Mouse (Mus musculus) gastrocnemius, postnatal 10 days (tissue): ENCODE measurements around the gene Tmprss15. TPM values are rescaled to one million over a fixed set of nuclear protein-coding genes. Genes with fewer than 3 reads are reported as not detected.

Experiments
- DNase-seq: peaks from one replicate; pipeline ENCODE4 v3.0.0; 2021; ENCODE audit warnings: mixed read lengths
- long read RNA-seq, 2 experiments: library from polyadenylated mRNA; stranded (forward); transcript quantifications; one replicate each; pipeline ENCODE4 v2.0.0; 2021
- total RNA-seq, 2 experiments: library from RNA; stranded (reverse); gene quantifications; 2 replicates each; pipeline ENCODE4 v1.2.3; 2021

The Tmprss15 gene
- not detected for total RNA-seq
- long read RNA-seq, experiment 1, result 0 reads
- long read RNA-seq, experiment 2, result 0 reads

DNA sequence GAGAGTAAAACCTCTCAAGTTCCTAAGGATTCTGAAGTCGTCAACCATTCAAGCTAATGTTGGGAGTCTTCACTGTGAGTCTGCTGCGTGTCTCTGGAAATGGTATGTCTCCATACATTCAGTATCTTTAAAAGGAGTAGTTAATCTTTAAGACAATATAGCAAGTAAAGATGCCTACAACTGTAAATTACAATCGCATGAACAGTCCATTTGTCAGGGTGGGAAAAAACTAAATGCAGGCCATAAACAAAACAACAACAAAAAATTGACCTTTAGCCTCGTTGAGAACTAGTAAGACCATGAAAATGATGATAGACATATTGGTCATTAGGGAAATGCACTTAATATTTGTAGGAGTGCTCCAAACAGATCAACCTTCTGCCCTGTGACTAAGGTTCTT lies at the start of gene Tmprss15:
Gene Tmprss15, minus strand, starts transcription at position 101 of the 400 bp plus-strand sequence.
- no peak for DNase-seq

DNA sequence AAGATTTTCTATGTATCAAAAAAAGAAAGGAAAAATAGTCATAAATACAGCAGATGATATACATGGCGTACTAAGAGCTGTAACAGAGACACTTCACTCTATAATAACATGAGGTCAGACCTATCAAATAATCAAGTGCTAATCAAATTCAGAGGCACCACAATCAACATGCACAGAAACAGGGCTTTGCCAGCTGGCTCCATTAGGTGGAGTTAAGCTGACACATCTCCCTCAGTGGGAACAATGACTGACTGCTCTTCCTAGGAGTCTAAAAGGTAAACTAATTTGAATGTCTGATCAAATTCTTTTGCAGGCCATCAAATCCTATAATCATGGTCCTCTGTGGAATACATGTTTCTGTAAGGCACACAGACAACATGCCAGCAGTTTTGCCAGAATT lies 24.0 kb upstream of the Tmprss15 start:
- no peak for DNase-seq

DNA sequence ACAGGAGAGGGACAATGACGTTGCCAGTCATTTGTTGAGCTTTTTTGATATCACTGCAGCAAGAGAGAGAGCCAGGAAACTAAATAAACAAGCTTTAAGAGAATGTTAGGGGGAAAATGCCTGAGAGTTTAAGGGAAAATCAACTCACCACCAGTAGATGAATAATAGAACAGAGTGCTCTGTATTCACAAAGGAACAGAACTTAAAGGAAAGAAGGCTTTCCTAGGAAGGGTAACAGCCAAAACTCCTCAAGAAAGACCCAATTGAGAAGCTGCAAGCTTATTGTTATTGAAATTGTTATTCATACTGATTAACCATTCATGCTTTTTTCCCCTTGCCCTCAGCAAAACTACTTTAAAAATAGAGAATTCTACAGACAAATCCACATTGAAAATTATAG lies 18.6 kb upstream of the Tmprss15 start:
- DNase-seq, result no peak

DNA sequence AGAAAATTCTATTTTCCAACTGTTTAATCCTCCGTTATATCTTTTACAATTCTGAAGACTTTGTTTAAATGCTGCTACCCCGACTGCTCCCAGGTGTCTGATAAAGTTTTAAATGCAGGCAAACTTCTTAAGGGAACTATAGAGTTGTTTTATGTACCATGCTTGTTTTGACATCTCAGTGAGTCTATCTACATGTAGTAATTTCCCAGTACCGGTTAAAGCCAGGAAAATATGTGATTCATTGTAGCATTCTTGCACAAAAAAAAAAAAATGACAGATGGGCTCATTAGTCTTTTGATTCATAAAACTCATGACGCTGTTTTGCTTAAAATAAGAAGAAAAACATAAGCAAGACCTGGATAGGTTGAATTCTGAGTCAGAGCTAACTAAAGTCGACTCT lies 18.1 kb upstream of the Tmprss15 start:
- no peak for DNase-seq

DNA sequence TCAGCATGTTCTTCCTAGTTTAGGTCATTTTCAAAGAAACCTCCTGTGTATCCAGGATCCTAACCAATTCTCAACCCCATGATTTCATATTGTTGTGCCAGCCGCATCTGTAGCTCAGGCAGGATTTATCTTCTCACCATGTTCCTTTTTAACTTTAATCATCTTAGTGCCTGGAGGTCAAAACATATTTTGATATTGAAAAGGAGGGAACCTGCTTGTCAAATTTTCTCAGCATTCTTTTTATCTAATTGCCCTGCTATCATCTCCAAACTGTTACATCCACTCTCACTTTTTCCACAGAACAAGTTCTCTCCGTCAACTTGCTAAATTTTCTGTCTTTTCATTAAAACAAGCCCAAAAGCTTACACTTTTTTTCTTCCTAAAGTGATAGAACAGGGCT lies 9.4 kb upstream of the Tmprss15 start:
- DNase-seq, result no peak

DNA sequence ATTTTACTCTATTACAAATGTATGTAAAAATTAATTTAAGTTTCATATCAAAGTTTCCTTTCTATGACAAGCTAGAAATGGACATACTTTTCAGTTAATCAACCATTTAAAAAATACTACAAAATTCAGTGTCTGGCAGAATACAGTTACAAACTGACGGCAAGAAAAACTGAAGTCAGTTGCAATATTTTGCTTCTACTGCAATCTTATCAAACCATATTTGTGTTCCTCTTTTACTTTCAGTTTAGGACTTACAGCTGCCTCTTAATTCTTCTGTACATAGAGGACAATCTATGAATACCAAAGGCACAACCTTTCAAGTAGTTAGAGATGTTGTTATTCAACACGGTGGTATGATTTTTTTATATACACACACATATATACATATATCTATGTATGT lies 7.4 kb upstream of the Tmprss15 start:
- no peak for DNase-seq

DNA sequence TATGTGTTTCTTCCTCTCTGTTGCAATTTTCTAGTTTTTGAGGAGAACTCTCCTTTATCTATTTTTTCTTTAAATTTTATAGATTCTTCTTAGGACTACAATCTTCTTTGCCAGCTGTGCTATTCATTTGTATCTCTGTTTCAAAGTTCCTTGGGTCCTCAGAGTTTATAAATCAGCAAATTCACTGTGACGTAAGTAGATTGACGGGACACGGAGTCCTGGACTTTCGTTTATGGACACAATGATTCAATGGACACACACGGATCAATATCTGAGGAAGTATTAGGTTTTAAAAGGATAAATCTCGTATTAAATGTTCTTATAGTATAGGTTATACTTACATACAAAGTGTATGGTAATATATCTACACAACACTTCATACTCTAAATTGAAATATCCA lies 4.3 kb downstream of the Tmprss15 start:
- no peak for DNase-seq

GRCm38 (mm10) chr16:79063848-79064247 lies 27.0 kb downstream of the Tmprss15 start:
- no peak for DNase-seq

DNA sequence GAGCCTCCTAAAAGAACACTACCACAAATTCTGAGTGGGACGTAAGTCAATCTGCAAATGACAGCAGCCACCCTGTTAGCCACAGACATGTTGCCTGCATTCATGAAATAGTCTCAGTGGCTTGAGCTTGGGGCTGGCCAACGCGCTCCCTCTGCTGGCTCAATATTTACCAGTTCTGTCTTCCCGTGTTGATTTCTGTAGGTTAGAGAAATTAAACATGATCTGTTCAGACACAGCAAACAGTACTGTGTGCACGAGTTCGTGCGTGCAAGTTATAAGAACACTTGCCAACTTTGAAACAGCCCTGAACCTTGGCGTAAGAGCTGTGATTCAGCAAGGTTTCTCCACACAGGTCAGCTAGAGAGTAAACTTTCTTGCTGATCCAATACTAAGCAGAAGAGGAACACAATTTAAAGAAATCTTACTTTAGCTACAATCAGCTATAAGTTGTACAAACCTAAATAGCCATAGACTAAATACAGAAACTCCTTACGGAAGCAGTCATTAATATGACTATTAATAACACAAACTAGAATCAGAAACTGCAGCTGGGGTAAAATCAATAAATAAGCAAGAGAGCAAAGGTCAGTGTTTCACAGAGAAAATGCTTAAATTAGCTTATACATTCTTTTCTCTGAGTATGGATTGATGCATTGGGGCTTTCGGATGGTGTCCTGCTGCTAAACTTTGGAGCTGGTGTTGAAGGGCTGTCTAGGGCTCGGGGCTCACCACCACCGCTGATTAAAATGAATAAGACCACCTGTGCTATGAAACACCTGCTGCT lies 31.9 kb downstream of the Tmprss15 start:
- peak; percentile 14 for DNase-seq

GRCm38 (mm10) chr16:79032593-79032992 lies 58.3 kb downstream of the Tmprss15 start:
- no peak for DNase-seq

- no peak for DNase-seq
Observed at GRCm38 (mm10) chr16:79002812-79003211, 88.1 kb downstream of the Tmprss15 start.

DNA sequence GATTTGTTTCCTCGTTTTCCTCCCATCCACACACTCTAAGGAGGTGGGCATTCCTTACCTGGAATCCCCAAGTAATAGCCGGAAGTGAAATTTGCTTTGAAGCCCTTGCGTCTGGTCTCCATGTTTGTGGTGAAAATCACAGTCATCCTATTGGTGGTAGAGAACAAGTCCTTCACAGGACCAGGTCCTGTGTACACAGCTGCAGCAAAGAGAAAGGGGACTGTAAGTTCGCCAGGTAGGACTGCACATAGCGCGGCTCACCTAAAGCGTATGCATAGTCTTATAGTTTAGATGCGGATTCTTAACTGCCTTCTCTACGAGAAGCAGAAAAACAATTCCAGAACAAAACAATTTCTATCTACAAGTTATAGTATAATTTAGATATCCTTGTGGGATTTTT lies 89.2 kb downstream of the Tmprss15 start:
- no peak for DNase-seq

DNA sequence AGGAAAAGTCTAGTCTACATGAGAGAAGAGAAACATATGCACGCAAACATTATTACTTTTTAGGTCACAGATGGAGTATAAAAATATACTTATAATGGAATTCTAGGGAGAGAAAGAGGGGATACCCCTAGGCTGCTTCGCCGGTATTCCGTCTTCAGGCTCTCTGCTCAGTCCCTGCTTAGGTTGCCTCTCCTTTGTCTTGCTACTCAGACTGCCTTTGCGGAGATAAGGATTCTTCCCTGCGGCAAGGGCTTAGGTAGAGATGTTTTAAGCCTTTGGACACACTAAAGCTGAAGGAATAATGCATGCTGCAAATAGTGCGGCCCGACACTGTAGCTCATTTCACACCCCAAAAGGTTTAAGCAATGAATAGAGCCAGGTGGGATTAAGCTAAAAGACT lies 114.5 kb downstream of the Tmprss15 start:
- no peak for DNase-seq

- DNase-seq, result no peak
Observed at GRCm38 (mm10) chr16:78974099-78974498, 116.8 kb downstream of the Tmprss15 start.

- no peak for DNase-seq
Observed at GRCm38 (mm10) chr16:78969091-78969731, 121.7 kb downstream of the Tmprss15 start.

- no peak for DNase-seq
Observed at GRCm38 (mm10) chr16:78957434-78957833, 133.5 kb downstream of the Tmprss15 start.

DNA sequence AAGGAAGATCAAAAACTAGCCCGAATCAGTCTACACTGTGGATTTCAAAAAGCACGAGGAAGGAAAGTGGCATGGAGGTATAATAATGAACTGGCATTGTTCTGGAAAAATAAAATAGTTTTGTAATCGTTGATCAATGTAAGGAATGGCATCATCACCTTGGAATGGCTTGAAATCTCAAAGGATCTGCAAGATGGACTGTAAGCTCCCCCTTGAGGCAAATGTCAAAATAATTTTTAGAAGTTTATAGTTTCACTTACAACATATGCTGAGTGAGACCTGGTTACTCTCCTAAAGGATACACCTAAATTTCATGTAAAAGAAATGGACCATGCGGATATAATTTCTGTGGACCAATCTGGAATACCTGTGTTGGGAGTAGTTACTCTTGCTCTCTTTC lies 140.5 kb downstream of the Tmprss15 start:
- DNase-seq, result no peak

DNA sequence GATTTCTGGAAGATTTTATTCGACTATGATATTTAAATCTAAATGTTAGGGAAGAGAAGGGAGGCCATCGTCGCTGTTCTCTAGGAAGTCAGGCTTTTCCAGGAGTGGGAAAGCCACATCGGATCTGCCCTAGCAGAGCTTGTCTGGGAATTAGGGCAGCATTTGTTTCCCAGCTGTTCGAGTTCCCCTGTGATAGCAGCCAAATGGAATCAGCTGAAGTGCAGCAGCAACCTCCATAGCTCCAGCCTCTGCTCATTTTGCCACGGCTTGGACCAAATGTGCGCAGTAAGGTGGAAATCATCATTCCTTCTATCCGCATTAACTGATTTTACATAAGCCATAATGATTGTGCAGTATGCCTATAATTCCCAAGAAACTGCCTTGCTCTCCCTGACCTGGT lies 153.1 kb downstream of the Tmprss15 start:
- peak; percentile 8 for DNase-seq

GRCm38 (mm10) chr16:78934298-78934697 lies 156.6 kb downstream of the Tmprss15 start:
- no peak for DNase-seq

DNA sequence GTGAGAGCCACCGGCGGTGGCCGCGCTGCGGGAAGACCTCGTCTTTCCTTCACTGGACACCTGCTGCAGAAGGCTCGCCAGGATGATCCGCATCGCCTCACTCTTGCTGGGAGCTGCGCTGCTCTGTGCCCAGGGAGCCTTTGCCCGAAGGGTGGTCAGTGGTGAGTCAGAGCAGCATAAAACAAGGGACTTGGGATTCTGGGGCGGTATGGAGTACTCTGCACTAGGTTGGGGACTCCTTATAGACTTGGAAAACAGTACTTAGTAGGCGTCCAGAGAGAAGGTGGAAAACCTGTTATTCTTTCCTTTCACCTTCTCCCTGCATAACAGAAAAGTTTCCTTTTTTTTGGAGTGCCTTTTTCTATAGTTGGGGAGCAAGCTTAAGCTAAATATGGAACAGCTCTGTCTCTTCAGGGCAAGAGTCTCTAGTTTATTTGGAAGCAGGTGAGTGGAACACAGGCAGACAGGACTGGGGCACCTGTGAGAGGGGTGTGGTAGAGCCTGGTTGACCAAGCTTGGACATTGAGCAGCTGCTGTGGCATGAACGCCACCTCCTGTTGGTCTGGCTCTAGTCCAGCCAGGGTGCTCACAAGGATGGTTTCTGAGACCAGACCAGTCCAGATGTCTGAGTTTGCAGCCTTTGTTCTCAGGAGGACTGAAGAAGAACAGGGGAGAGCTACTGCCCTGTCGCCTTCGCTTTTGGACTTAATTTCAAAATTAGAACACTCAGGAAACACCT lies 159.4 kb downstream of the Tmprss15 start:
- DNase-seq, result peak; percentile 13

- DNase-seq, result peak; percentile 23
Observed at GRCm38 (mm10) chr16:78930382-78931286, 160.3 kb downstream of the Tmprss15 start, which contains the start of gene Chodl. Chodl (plus strand) TSS chr16:78930948.

GRCm38 (mm10) chr16:78922644-78923043 lies 168.3 kb downstream of the Tmprss15 start:
- no peak for DNase-seq
